Mouse (Mus musculus): Measurements from ENCODE around the gene Alg3.

Gene Alg3

DNA sequence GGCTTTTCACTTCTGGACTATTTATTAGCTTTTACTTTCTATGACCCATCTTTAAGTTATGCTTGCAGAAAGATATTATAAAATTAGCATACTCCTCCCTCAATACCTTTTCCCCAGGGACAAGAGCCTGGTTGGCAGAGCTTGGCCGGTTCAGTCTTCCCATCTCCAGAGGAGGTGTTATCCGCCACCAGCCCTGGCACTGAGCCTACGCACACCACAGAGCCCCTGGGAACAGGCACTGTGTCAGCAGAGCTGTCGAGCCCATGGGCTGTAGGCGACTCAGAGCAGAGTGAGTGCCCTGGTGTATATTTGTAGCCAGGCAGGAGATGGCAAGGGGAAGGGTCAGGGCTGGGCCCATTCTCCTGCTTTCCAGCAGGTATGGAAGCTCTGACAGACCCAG lies 11.0 kb downstream of the Alg3 start:
- DNase-seq: no peak

- DNase-seq: no peak
Measured at GRCm38 (mm10) chr16:20596687-20597441, 14.7 kb downstream of the Alg3 start.

GRCm38 (mm10) chr16:20595737-20596136 lies 15.8 kb downstream of the Alg3 start:
- no peak for DNase-seq

GRCm38 (mm10) chr16:20595060-20595673 lies 16.4 kb downstream of the Alg3 start:
- DNase-seq: no peak

DNA sequence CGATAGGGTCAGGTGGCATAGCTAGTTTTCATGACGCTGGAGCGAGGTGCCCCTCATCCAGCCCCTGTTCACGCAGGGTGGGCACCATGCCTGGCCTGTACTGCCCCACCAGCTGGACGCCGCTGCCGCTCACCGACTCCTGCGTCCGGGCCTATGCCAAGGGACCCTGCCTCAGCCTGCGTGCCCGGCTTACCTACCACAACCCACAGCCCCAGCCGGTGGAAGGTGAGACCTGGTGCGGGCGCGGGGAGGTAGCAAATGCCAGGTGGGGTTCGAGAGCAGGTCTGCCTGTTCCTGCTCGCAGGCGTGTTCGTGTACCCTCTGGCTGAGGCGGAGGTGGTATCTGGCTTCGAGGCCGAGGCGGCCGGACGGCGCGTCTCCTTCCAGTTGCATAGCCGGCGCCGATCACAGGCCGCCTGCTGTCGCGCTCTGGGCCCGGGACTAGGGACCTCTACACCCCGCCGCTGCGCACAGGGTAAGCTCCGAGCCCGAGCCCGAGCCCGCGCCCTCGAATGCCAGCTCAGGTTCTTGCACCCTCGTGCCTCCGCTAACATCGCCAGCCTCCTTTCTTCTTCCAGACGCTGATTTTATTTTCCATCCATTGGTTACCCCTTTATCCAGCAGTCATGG lies 20.3 kb downstream of the Alg3 start:
- no peak for DNase-seq

DNA sequence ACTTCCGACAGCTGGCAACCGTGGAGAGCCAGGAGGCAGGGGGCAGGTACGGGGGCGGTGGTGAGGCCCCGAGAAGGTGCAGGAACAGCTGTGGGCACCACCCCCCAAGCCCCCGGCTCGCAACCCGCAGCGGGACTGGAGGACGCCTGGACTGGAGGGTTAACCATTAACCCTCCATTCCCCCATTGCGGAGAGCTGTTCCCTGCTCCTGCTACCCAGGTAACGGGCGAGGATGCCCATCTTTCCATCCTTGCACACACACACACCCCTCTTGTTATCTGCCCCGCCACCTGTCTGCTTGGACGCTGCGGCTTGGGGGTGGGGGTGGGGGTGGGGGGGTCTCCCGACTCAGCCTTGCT lies 20.9 kb downstream of the Alg3 start:
- DNase-seq: no peak

GRCm38 (mm10) chr16:20589939-20590679 lies 21.4 kb downstream of the Alg3 start:
- DNase-seq: no peak

GRCm38 (mm10) chr16:20589366-20589938 lies 22.1 kb downstream of the Alg3 start, which contains the start of gene Vwa5b2:
Gene Vwa5b2, plus strand, starts transcription at chr16:20589471.
- DNase-seq: no peak

DNA sequence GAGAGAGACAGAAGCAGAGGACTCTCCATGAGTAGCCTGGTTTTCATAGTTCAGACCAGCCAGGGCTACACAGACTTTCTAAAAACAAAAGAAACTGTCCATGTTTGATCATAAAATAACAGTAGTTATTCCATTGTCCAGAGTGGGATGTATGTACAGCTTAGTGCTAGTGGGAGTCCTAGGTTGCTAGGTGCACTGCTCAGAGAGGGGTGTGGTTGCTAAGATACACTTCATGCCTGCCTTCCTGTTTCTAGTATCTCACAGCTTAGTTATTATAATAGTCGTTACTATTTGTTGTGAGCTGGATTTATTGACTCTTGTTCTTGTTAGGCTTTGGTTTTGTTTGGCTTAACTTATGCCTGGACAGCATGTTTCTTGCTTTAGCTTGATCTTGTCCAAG lies 46.5 kb downstream of the Alg3 start:
- no peak for DNase-seq

DNA sequence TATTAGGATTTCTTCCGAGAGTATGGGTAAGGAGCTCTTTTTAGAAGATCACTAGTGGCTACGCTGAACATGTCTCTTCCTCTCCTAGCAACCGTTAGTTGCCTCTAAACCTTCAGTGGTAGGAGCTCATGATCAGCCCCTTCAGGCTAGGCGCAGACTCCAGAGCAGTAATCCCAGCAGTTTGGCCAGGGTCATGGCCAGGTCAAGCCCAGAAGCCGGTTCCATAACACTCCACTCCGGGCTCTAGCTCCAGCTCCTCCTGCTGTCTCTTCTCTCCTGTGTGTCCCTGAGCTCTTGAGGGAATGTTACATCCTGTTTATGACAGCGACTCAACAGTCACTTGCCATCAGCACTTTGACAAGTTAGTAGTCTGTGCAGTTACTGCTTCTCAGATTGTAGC lies 54.2 kb downstream of the Alg3 start:
- DNase-seq: no peak

Measured in thymus, postnatal 14 days (tissue).